Mouse (Mus musculus) megakaryocyte, embryonic 14.5 days (primary cell): ENCODE results near the gene Ptprz1.

ENCODE experiments used
- FLI1 ChIP-seq: IDR thresholded peaks from 2 replicates; pipeline ENCODE4 v1.6.1; 2012; ENCODE audit warnings: low read length, inconsistent platforms, mixed read lengths
- GATA1 ChIP-seq: IDR thresholded peaks from 3 replicates; pipeline ENCODE4 v1.6.1; 2012; ENCODE audit warnings: mixed read lengths, low read length, inconsistent platforms, borderline replicate concordance

DNA sequence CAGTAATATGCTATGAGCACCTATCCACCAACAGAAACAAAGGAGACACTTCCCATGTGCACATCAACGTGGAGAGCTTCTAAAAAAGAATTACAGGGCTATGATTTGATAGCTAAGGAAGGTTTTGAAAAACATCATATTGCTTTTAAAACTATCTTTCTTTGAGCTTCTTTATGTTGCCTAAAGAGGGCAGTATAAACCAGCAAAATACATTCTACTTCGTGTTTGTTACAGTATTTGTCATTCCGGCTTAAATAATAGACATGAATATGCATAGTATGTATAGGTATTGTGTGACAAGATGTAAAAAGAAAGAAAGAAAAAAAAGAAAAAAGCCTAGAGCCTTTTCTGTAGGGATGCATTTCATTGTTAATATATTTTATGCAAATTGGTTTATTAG is 127.8 kb downstream of the Ptprz1 start:
- TF ChIP-seq GATA1 (no peak), FLI1 (no peak)
